Mouse (Mus musculus): ENCODE results near the gene Nos1ap.

The Nos1ap gene

GRCm38 (mm10) chr1:170539507-170539906, 50.2 kb downstream of the Nos1ap start:
- DNase-seq: no peak

GRCm38 (mm10) chr1:170538481-170539061, 51.1 kb downstream of the Nos1ap start:
- DNase-seq: no peak

GRCm38 (mm10) chr1:170536344-170536743, 53.3 kb downstream of the Nos1ap start:
- no peak for DNase-seq

GRCm38 (mm10) chr1:170535221-170535620, 54.4 kb downstream of the Nos1ap start:
- no peak for DNase-seq

GRCm38 (mm10) chr1:170531286-170531685, 58.4 kb downstream of the Nos1ap start:
- no peak for DNase-seq

GRCm38 (mm10) chr1:170530456-170530855, 59.2 kb downstream of the Nos1ap start:
- DNase-seq: no peak

- no peak for DNase-seq
Measured at GRCm38 (mm10) chr1:170522891-170523290, 66.8 kb downstream of the Nos1ap start.

- no peak for DNase-seq
Measured at GRCm38 (mm10) chr1:170521520-170522205, 68.0 kb downstream of the Nos1ap start.

- no peak for DNase-seq
Measured at GRCm38 (mm10) chr1:170520206-170520605, 69.5 kb downstream of the Nos1ap start.

GRCm38 (mm10) chr1:170519631-170520030, 70.0 kb downstream of the Nos1ap start:
- DNase-seq: no peak

GRCm38 (mm10) chr1:170516182-170516581, 73.5 kb downstream of the Nos1ap start:
- no peak for DNase-seq

GRCm38 (mm10) chr1:170515455-170515854, 74.2 kb downstream of the Nos1ap start:
- DNase-seq: no peak

- DNase-seq: no peak
Measured at GRCm38 (mm10) chr1:170514226-170514625, 75.4 kb downstream of the Nos1ap start.

- no peak for DNase-seq
Measured at GRCm38 (mm10) chr1:170512429-170513097, 77.1 kb downstream of the Nos1ap start.

- DNase-seq: no peak
Measured at GRCm38 (mm10) chr1:170510595-170511240, 78.9 kb downstream of the Nos1ap start.

- no peak for DNase-seq
Measured at GRCm38 (mm10) chr1:170506309-170506708, 83.4 kb downstream of the Nos1ap start.

GRCm38 (mm10) chr1:170505107-170505506, 84.6 kb downstream of the Nos1ap start:
- no peak for DNase-seq

- no peak for DNase-seq
Measured at GRCm38 (mm10) chr1:170504378-170504777, 85.3 kb downstream of the Nos1ap start.

- no peak for DNase-seq
Measured at GRCm38 (mm10) chr1:170503277-170503739, 86.4 kb downstream of the Nos1ap start.

- no peak for DNase-seq
Measured at GRCm38 (mm10) chr1:170502491-170503276, 87.0 kb downstream of the Nos1ap start.

GRCm38 (mm10) chr1:170501970-170502369, 87.7 kb downstream of the Nos1ap start:
- DNase-seq: no peak

- no peak for DNase-seq
Measured at GRCm38 (mm10) chr1:170501556-170501955, 88.1 kb downstream of the Nos1ap start.

GRCm38 (mm10) chr1:170499891-170500290, 89.8 kb downstream of the Nos1ap start:
- DNase-seq: no peak

All from thymus, postnatal 25 days (tissue).